Mouse (Mus musculus): ENCODE measurements around the gene Crtam.

DNA sequence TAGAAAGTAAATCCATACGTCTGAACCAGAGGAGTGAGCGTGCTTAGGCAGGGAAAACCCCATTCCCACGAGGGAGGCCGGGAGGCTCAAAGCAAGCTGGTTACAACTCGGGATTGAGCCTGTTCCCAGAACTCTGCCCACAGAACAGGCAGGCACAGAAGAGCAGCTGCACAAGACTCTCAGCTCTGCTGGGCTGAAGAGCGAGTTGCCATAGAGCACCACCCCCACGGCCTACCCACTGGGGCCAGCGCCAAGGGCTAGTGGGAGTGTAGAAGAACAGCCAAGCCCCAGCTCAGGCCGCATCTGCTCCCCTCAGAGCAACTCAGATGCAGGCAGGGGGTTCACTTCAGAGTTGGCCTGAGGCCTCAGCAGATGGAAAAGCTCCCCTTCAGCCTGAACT is 49.7 kb upstream of the Crtam start:
- TF ChIP-seq CTCF (conservative IDR thresholded peaks at IDR 0.05; ENCODE audit: insufficient read depth, insufficient read length, low read depth, low read length) (no peak), POLR2A (IDR thresholded peaks at IDR 0.05; ENCODE audit: low read depth, low read length) (no peak)
